In the genomic region with DNA sequence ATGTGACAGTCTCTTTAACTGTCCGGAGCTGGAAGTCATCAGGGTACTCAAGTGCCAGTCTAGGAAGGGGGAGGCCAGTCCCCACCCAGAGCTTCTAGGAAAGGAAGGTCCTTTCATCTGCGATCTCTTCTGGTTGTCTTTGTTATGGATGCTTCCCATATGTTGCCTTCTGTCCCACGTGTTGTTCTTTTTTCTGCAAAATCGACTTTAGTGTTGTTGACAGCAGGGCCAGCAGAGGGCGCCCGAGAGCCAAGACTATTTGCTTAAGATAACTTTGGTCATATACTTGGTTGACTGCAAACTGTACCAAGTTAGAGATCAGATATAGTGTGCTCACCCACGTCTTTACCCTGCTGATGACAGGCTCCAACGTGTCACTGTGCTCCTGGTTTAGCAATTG, we compare ENCODE assay signal across 9 mouse cellular contexts. TPM values are rescaled to one million over a fixed set of nuclear protein-coding genes. Genes with fewer than 3 reads are reported as not detected.
DNase-seq lines count a peak whose midpoint lies in the region; ATAC-seq and TF ChIP-seq lines count a peak whose summit lies in the region.
"Had no signal": no experiment of that assay in that cellular context is flagged by ENCODE, and none has a peak within 500 bp of the region (broad histone marks: within the 10 kb centered on the region; RNA-seq: fewer than 3 reads in every experiment).

No protein-coding gene starts in this region.

- WGBS in bone marrow, adult 2 months = 12% methylated on average over 8 of the region's 8 CpGs
- 13% methylated on average over 8 of the region's 8 CpGs for WGBS in hindbrain, embryonic 13.5 days
- WGBS in lung, postnatal 0 days = 8% methylated on average over 8 of the region's 8 CpGs

- H3K4me3 ChIP-seq in ES-E14 (ENCODE audit: insufficient read depth in 1 of 2, low read depth in 1 of 2, low read length in 2 of 2, poor library complexity in 1 of 2, severe bottlenecking in 1 of 2) = no peak overlapping the region
- H3K4me3 ChIP-seq in bone marrow, adult 2 months (replicated peaks; ENCODE audit: control insufficient read depth, low read depth, low read length) = no peak overlapping the region
- H3K4me3 ChIP-seq in embryonic fibroblast, embryonic 13.5 days (ENCODE audit: insufficient read depth, low read length) = no peak overlapping the region
- H3K4me3 ChIP-seq in hindbrain, embryonic 13.5 days = no peak overlapping the region
- H3K4me3 ChIP-seq in lung, postnatal 0 days (ENCODE audit: low read depth, low read length) = no peak overlapping the region

- in situ Hi-C loops in ES-E14 (cut with MboI; ENCODE audit: low sequenced_read_pairs in 2 of 2, unreplicated experiment in 2 of 2) = loop anchor here (10.0 kb wide), 1 partner anchor 526 kb away; no protein-coding TSS in a partner anchor

- no peak for TF ChIP-seq POLR2A in bone marrow, adult 2 months (IDR thresholded peaks at IDR 0.05; ENCODE audit: borderline replicate concordance, control insufficient read depth, low read depth, low read length)
- TF ChIP-seq POLR2A in embryonic fibroblast, embryonic 13.5 days (IDR thresholded peaks at IDR 0.05; ENCODE audit: low read depth, low read length) = no peak

- no peak overlapping the region for H3K27ac ChIP-seq in ES-E14 (ENCODE audit: insufficient read depth, low read depth, low read length, poor library complexity, severe bottlenecking)
- H3K27ac ChIP-seq in bone marrow, adult 2 months (ENCODE audit: control insufficient read depth, insufficient read depth, low read depth, low read length, poor library complexity) = no peak overlapping the region
- no peak overlapping the region for H3K27ac ChIP-seq in embryonic fibroblast, embryonic 13.5 days (ENCODE audit: insufficient read depth, low read length)
- H3K27ac ChIP-seq in hindbrain, embryonic 13.5 days = no peak overlapping the region
- H3K27ac ChIP-seq in lung, postnatal 0 days (ENCODE audit: low read length) = no peak overlapping the region

- DNase-seq in ES-E14 (ENCODE audit: low read depth, low spot score) = peak; percentile 57
- DNase-seq in layer of hippocampus, adult 9-10 months (ENCODE audit: low spot score) = peak; percentile 80
- peak; percentile 84 for DNase-seq in lung, postnatal 0 days (ENCODE audit: low spot score)
- peak; percentile 90 for DNase-seq in retina, embryonic 14.5 days (ENCODE audit: low spot score)
- peak; percentile 82 for DNase-seq in urinary bladder, postnatal 14 days (ENCODE audit: low spot score)

- H3K9ac ChIP-seq in ES-E14 (ENCODE audit: insufficient read depth, low read depth, low read length, poor library complexity, severe bottlenecking) = no peak overlapping the region
- H3K9ac ChIP-seq in hindbrain, embryonic 13.5 days = no peak overlapping the region
- H3K9ac ChIP-seq in lung, postnatal 0 days (replicated peaks; ENCODE audit: low read depth) = no peak overlapping the region

- 0 out of 2 replicates have a peak, but pooled peaks have one; percentile 12 for TF ChIP-seq EP300 in lung, postnatal 0 days (IDR thresholded peaks at IDR 0.05)

- no peaks in the 10 kb centered on the region for H3K9me3 ChIP-seq in ES-E14 (ENCODE audit: control insufficient read depth, insufficient read depth, low read depth, low read length)
- H3K9me3 ChIP-seq in hindbrain, embryonic 13.5 days = no peaks in the 10 kb centered on the region
- no peaks in the 10 kb centered on the region for H3K9me3 ChIP-seq in lung, postnatal 0 days (ENCODE audit: low read length)

- H3K4me1 ChIP-seq in ES-E14 (ENCODE audit: control insufficient read depth in 2 of 2, insufficient read depth in 2 of 2, low read length in 2 of 2, poor library complexity in 1 of 2) = 0 out of 4 replicates have a peak, but pooled peaks cover 0 to 2% of the 10 kb centered on the region in 2 experiments
- no peaks in the 10 kb centered on the region for H3K4me1 ChIP-seq in bone marrow, adult 2 months (ENCODE audit: control insufficient read depth, insufficient read depth, low read length)
- no peaks in the 10 kb centered on the region for H3K4me1 ChIP-seq in embryonic fibroblast, embryonic 13.5 days (ENCODE audit: control insufficient read depth, insufficient read depth, low read length)
- no peaks in the 10 kb centered on the region for H3K4me1 ChIP-seq in hindbrain, embryonic 13.5 days (replicated peaks)
- no peaks in the 10 kb centered on the region for H3K4me1 ChIP-seq in lung, postnatal 0 days (ENCODE audit: insufficient read depth, low read depth, low read length)

- peak; percentile 78 for TF ChIP-seq CTCF in bone marrow, adult 2 months (IDR thresholded peaks at IDR 0.05; ENCODE audit: control insufficient read depth, insufficient read depth, low read length)
- peak; percentile 56; the same call in 1 of the 2 replicates for TF ChIP-seq CTCF in embryonic fibroblast, embryonic 13.5 days (IDR thresholded peaks at IDR 0.05; ENCODE audit: borderline replicate concordance, insufficient read depth, low read length)
- peak; percentile 93 for TF ChIP-seq CTCF in lung, postnatal 0 days (IDR thresholded peaks at IDR 0.05)

- H3K27me3 ChIP-seq in hindbrain, embryonic 13.5 days = no peaks in the 10 kb centered on the region
- H3K27me3 ChIP-seq in lung, postnatal 0 days (replicated peaks; ENCODE audit: insufficient read depth, low read length) = no peaks in the 10 kb centered on the region

- no peaks in the 10 kb centered on the region for H3K36me3 ChIP-seq in ES-E14 (ENCODE audit: control insufficient read depth, insufficient read depth, low read length, poor library complexity, severe bottlenecking)
- H3K36me3 ChIP-seq in hindbrain, embryonic 13.5 days = no peaks in the 10 kb centered on the region
- H3K36me3 ChIP-seq in lung, postnatal 0 days (ENCODE audit: insufficient read depth, low read length) = no peaks in the 10 kb centered on the region

- ATAC-seq in hindbrain, embryonic 13.5 days (ENCODE audit: low FRiP score) = peak; percentile 83
- ATAC-seq in lung, postnatal 0 days = peak; percentile 62

- no peak overlapping the region for H3K4me2 ChIP-seq in hindbrain, embryonic 13.5 days
- H3K4me2 ChIP-seq in lung, postnatal 0 days (replicated peaks; ENCODE audit: low read depth, low read length) = no peak overlapping the region

TF ChIP-seq in ES-E14, 5 proteins besides CTCF, POLR2A, EP300 and RAD21:
- TF ChIP-seq HCFC1 (IDR thresholded peaks at IDR 0.05; ENCODE audit: borderline replicate concordance, insufficient read depth, low read length) (no peak), CHD2 (IDR thresholded peaks at IDR 0.05; ENCODE audit: low read depth, low read length) (no peak), ZNF384 (IDR thresholded peaks at IDR 0.05; ENCODE audit: low read depth, low read length) (no peak), MAFK (IDR thresholded peaks at IDR 0.05; ENCODE audit: insufficient read depth, low read depth, low read length) (no peak), ZC3H11A (IDR thresholded peaks at IDR 0.05; ENCODE audit: borderline replicate concordance, low read depth, low read length) (no peak; the same call in 1 of the 2 replicates)

RNA-seq across cellular contexts. Expression of gene Cfap299, which starts 19.5 kb away (rescaled TPM):
- 0.26 TPM in 1 of 2 replicates, not detected in the other for total RNA-seq in ES-E14 (2012; rRNA removed)
- polyA plus RNA-seq in bone marrow, adult 2 months (2011; ENCODE audit: insufficient read depth, insufficient read length, low replicate concordance, missing spikeins) = not detected in 2 replicates
- not detected in 2 replicates for polyA plus RNA-seq in embryonic fibroblast, embryonic 13.5 days (2011; ENCODE audit: insufficient read length, low read depth, missing spikeins)
- polyA plus RNA-seq in hindbrain, embryonic 13.5 days (2015; fragmentation: Nextera tagmentation; extraction: Ambion mirVana) = 1.2 and 2.7 TPM in 2 replicates
- 10.9 and 11.3 TPM in 2 replicates for polyA plus RNA-seq in lung, postnatal 0 days (2015; fragmentation: Nextera tagmentation; extraction: Ambion mirVana)
- polyA plus RNA-seq: liver, embryonic 16.5 days had no signal
